Mouse (Mus musculus) cerebellum, adult 9-10 months (tissue): ENCODE data around the gene Prkcb.

Experiments
- DNase-seq: peaks from one replicate; pipeline ENCODE4 v3.0.0; 2022

The Prkcb gene

DNA sequence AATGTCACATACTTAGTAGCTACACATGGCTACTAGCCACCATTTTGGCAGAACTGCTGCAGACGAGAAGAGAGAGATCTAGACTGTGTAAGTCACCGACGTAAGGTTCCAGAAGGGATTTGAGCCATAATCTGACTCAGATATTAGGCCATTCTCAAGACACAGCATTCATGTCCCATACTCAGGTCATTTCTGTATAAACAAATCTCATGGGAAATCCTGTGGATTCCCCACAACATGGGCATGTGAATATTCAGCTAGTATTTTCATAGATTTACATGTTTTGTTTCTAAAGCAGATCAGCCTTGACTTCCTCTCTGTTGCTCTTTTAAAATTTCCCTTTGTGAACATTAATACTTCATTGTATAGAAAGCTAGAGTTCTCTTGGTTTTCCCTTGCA lies 39.4 kb downstream of the Prkcb start:
- no peak for DNase-seq

GRCm38 (mm10) chr7:122328466-122328865 lies 39.9 kb downstream of the Prkcb start:
- DNase-seq: no peak

DNA sequence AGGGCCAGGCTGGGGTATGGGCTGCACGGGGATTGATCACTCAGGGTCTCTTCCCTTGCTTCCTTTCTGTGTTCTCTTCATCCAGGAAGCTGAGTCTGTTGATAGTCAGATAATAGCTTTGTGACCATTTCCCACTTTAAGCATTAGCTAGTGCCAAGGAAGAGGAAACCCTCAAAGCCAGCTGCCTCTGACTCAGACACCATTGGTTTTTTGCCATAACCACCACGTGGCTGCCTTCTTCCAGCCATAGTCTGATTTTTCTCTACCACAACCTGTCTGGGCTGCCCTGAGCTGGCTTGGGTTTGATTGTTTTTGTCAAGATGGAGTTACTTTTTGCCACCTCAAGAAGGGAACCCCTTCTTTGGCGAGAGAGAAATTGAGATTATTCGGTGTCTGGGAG lies 41.0 kb downstream of the Prkcb start:
- peak; percentile 71 for DNase-seq

DNA sequence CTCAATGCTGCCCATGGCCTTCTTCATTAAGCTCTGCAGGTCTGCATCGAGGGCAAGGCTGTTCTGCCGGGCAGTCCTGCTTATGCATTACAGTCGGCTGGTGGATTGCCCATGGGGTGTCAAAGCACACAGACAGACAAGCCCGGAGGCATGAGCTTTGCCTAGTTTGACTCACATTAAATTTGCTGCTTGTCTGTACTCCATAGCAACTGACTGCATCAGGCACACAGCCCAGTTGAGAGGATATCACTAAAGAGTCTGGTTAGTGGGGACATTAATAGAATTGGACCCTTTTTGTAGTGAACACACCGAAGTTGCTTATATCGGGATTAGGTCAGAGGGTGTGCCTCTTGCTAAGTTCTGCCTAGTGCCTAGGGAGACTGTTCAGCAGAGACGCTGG lies 45.1 kb downstream of the Prkcb start:
- DNase-seq: no peak

- no peak for DNase-seq
These were observed 48.8 kb downstream of the Prkcb start for GRCm38 (mm10) chr7:122337302-122337701.

DNA sequence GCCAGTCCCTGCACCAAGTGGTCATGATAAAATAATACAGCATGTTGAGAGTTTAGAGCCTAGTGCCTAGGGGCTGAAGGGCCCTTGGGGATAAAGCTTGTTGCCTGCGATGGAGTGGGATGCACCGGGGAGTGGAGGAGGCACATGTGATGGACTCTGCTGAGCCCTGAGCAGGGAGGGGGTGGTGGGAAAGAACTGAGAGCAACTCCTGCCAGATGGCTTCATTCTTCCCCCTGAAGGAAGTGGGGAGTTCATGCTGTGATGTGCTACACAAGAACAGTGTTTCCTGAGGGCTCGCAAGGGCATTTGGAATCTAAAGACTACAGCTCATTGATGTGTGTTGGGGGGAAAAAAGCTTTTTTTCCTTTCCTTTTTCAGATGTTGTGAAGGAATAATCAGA lies 49.5 kb downstream of the Prkcb start:
- peak; percentile 82 for DNase-seq

DNA sequence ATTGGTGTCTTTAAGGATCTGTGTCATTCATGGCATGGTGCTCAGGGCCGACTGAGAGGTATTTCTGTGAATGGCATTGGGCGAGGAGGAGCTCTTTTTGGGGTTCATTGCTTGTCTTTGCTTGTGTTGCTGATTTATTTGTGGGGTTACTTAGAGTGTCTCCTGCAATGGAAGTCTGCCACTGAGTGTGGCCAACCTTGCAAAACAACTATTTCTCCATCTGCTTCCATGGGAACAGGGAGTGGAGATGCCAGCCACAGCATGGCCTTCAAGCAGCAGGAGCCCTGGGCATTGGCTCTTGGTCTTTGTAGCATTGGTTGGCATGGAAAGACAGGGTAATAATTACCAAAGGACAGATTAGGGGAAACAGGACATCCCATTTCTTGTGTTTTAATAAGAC lies 50.9 kb downstream of the Prkcb start:
- peak; percentile 95 for DNase-seq

- DNase-seq: no peak
These were observed 53.3 kb downstream of the Prkcb start for GRCm38 (mm10) chr7:122341813-122342212.

- no peak for DNase-seq
These were observed 56.1 kb downstream of the Prkcb start for GRCm38 (mm10) chr7:122344656-122345055.

- DNase-seq: no peak
These were observed 58.0 kb downstream of the Prkcb start for GRCm38 (mm10) chr7:122346251-122347242.

GRCm38 (mm10) chr7:122347433-122347832 lies 58.9 kb downstream of the Prkcb start:
- DNase-seq: no peak

DNA sequence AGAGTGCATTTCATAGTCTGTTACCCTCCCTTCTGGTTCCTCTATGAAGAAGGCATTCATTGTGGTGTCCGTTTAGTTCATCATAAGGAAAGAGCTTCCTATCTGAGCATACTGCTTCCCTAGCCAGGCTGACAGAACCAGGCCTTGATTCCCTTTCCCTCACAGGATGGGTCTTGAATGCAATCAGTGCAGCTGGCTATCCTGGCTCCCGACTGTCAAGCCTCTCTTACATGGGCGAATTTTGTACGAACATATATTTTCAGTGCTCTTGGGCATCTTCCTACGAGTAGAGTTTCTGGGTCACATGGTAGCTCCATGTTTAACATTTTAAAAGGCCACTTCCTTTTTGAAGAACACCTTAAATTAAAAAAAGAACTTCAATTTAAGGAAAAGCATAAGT lies 61.4 kb downstream of the Prkcb start:
- DNase-seq: no peak

DNA sequence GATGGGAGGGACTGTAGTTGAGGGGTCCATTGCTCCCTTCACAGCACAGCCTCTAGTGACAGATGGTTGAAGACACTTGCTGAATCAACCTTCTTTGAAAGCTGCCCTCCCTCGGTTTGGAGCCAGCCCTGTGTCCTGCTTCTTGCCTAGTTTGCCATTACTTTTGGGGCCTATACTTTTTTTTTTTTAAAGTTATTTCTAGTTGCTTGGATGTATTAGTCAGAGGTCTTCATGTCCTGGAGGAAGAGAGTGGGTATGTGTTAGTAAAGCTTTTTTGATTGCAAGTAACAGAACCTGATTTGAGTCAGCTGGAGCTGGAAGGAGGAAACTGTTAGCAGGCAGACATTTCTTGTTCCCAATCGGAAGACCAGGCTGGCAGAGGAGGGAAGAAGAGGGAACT lies 62.2 kb downstream of the Prkcb start:
- no peak for DNase-seq

DNA sequence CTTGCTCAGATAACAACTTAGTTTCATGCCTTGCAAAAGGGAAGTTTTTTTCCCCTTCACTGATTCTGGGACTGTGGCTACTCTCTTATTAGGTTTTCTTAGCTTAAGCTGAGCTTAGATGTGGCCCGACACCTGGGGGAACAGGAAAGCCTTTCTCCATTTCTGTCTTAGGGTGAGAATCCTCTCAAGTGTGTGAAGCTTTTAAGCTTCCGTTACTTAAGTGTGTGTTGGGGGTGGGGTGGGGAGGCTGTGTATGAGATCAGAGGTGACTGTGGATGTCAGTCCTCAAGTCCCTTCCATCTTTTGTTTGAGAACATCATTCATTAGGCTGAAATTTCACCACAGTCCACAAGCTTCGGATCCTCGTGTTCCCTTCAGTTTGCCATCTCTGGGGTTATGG lies 63.3 kb downstream of the Prkcb start:
- DNase-seq: no peak

- DNase-seq: no peak
These were observed 64.2 kb downstream of the Prkcb start for GRCm38 (mm10) chr7:122352566-122353277.

GRCm38 (mm10) chr7:122353329-122353728 lies 64.8 kb downstream of the Prkcb start:
- no peak for DNase-seq

- DNase-seq: no peak
These were observed 68.4 kb downstream of the Prkcb start for GRCm38 (mm10) chr7:122356941-122357340.

- no peak for DNase-seq
These were observed 69.3 kb downstream of the Prkcb start for GRCm38 (mm10) chr7:122357847-122358246.

DNA sequence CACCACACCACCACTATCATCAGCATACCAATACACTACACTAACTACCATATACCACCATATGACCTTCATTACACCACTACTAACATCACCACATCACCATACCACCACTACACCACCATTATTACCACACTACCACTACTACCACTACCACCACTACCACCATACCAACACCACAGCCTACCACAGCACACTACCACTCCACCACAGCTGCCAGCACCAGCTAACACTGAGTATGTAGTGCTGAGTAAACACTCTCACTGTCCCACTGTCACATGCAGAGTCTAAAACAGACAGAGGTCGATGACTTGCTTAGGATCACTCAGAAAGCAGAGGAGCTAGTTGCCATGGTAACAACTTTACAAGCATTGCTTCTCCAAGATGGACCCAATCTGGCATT lies 78.1 kb downstream of the Prkcb start:
- DNase-seq: no peak

GRCm38 (mm10) chr7:122367303-122368007 lies 78.9 kb downstream of the Prkcb start:
- DNase-seq: no peak

- DNase-seq: no peak
These were observed 81.9 kb downstream of the Prkcb start for GRCm38 (mm10) chr7:122370488-122370887.

GRCm38 (mm10) chr7:122371947-122372346 lies 83.4 kb downstream of the Prkcb start:
- DNase-seq: no peak

DNA sequence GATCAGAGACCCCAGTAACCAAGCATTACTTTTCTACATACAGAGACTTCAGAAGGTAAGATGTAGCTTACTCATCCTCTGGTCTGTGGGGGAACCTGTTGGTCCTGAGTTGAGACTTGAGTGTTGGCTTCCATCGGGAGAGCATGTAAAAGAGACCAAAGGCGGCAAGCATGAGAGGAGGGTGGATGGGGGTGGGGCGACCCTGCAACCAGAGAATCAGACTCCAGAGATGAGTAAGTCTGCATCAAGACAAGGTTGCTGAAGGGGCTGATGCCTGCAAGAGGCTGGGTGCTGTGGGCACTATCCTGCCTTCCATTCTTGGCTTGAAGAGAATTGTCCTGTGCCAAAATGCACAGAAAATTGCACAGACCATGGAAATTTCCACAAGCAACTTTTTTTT lies 83.8 kb downstream of the Prkcb start:
- no peak for DNase-seq
